Mouse (Mus musculus) regulatory T cell (primary cell): Measurements from ENCODE around the gene 2610318N02Rik.
"Not testable (repeated sequence)": the region's sequence is repeated elsewhere in the genome, so short reads cannot be mapped to it uniquely, and the experiment has no call there.

Source experiments
- in situ Hi-C: fragments of 300-600 bp; cut with MboI, MseI; formaldehyde crosslinking; loops from one replicate; pipeline ENCODE4 v1.15.1; 2025; ENCODE audit warnings: high pct_unique_total_duplicates

Gene 2610318N02Rik

DNA sequence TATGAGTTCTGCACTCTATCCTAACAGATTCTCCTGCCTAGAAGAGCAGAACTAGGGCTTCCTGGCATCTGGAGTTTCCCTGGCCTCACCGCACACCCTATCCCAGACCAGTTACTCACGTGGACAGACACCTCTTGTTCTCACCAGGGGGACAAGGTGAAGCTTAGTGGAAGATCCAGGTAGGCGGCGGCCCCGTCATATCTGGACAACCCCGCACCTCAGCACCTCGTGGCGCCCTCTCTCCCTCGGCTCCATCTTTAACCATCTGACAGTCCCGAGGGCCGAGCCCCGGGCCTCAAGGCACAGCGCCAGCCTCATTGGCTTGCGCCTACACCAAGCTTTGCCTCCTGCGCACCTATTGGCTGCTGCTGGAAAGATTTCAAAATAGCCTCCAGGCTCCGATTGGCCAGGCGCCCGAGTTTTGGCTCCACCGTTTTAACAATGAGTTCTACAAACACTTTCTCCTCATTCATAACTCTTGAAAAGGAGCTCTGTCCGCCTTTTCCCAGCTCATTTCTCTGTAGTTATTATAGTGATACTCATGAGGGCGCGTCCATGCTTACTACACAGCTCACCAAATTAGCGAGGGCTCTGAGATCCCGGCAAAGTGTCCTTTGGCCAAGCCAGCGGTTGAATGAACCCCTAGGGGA lies at the start of gene 2610318N02Rik:
TSS of gene 2610318N02Rik (minus strand) at position 297 of the 650 bp plus-strand sequence.
- in situ Hi-C loops = no loop called here

DNA sequence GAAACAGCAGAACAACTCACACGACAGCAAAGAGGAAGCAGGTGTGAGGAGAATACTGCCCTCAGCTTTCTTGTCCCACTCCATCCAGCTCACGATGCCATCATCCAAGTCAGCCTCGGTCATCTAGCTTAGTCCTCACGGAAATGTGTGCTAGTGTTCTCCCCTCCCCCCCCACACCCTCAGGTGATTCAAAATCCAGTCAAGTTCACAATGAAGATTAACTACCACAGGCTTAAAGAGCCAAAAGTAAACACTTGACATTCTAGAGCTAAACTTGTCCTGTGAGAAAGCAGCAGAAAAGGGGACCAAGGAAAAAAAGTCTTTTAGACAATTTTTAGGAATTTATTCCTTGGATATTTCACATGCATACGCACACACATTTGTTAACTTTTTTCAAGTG lies 43.1 kb upstream of the 2610318N02Rik start:
- in situ Hi-C loops = no loop called here

DNA sequence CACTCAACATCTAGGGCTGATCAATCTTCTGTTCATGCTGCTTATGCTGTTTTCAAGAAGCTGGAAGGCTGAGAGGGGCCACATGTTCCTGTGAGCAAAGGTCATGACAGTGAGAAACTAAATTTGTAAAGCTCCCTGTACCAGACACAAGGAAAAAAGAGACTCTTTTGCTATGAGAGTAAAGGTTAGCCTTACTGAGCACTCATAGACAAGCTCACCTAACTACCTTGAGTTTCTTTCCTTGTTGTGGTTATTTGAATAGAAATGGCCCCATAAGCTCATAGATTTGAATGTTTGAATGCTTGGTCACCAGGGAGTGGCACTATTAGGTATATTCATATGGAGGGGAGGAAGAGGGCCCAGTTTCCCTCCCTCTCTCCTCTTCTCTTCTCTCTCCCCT lies 42.2 kb upstream of the 2610318N02Rik start:
- in situ Hi-C loops = no loop called here

DNA sequence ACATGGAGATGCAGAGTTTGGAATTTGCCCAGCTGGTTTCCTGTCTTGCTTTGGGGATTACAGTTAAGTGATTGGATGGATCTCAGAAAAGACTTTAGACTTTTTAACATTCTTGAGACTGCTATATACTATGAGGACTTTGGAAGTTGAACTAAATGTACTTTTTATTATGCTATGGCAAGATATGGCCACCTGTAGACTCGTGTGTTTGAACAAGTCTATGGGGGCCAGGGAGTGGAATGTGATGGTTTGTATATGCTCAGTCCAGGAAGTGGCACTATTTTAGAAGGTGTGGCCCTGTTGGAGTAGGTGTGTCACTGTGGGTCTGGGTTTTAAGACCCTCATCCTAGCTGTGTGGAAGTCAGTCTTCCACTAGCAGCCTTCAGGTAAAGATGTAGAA lies 40.5 kb upstream of the 2610318N02Rik start:
- in situ Hi-C loops = not testable (repeated sequence)

DNA sequence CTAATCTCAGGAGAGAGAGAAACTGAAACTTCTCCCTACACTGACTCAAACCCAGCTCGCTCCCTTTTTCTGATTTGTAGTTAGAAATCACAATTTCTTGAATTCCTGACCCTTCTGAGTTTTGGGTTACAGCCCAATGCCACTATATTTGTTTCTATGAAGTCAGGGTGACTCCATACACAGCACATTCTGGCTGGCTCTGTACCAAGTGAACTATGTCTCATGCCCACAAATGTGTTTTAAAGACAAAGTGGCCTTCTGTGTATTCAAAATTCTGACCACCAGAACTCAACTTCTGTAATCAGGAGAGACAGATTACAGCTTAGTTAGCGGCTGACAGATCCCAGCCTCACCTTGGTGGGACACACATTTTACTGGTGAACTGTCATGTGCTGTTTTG lies 29.4 kb upstream of the 2610318N02Rik start:
- in situ Hi-C loops = no loop called here

DNA sequence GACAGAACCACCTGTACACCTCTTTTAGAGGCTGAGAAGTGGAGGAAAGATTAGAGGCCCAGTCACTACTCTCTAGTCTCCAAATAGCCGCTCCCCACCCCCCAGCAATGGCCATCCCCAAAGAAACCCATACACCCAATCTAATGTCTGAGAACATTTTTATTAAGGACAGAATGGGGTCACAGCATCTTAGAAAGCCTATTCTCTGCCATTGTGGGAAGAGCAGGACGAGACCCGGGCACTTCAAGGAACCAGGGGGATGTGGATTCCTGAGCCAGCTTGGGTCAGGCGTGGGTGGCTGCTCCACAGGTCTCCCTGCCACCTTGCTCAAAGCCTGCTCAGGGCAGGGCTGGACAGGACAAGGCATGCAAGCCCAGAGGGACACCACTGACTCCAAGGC lies 26.9 kb upstream of the 2610318N02Rik start:
- in situ Hi-C loops = no loop called here

DNA sequence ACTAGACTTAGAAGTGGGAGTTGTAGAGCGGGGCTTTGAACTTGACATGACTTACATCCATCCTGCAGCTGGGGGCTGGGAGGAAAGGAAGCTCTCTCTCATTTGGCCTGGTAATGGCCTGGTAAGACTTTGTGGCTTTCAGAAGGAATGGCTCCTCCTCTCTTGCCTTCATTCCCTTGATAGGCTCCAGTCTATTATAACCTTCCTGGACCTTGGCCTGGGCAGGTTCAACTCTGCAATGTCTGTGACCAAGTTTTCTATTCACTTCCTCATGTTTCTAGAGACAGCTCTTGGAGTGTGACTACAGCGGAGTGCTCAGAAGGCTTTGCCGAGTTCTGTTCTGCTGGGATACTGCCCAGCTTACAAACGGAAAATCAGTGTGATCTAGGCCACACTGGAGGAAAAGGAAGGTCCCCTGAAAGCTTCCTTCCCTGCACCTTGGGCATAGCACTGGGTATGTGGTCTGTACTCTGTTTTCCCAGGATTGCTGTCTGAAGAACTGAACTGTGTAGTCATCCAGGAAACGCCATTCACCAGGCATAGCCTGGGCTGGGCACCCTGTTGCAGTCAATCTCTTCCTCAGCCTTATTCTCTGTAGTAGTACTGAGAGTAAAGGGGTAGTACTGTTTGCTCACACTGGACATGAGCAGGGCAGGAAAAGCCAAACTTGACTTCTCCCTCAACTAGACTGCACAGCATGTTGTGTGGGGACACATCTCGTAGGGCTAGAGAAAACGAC lies 25.7 kb upstream of the 2610318N02Rik start:
- in situ Hi-C loops = no loop called here

DNA sequence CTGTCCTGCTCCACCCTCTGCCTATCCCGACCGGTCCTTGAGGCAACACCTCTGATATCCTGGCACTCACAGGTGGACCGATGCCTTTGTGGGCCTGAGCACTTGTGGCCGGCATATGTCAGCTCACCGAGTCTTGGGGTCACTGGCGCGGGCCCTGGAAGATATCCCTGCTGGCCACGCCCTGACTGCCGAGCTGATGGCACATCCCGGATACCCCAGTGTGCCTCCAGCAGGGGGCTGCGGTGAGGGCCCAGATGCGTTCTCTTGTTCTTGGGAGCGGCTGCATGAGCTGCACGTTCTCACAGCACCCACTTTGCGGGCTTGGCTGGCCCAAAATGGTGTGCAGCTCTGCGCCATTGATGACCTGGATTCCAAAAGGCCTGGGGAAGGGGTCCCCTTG lies 23.1 kb upstream of the 2610318N02Rik start:
- in situ Hi-C loops = no loop called here

DNA sequence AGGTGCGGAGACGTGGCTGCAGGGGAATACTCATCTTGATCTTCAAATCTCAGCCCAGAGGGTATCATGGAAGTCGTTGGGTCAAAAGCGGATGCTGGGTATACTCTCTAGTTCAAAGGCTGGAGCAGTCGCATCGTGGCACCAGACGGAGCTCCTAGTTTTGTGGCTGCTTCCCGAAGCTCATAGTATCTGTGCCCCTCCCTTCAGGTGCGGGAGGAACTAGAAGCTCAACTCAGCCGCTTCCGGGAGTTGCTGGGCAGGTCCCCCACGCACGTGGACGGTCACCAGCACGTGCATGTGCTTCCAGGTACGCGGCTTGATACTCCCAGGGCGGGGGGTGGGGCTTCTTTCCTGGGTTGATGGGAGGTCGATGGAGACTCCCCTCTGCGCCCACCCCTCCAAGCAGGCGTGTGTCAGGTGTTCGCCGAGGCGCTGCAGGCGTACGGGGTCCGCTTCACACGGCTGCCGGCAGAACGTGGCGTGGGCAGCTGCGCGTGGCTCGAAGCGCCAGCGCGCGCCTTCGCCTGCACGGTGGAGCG lies 22.5 kb upstream of the 2610318N02Rik start:
- in situ Hi-C loops = no loop called here

DNA sequence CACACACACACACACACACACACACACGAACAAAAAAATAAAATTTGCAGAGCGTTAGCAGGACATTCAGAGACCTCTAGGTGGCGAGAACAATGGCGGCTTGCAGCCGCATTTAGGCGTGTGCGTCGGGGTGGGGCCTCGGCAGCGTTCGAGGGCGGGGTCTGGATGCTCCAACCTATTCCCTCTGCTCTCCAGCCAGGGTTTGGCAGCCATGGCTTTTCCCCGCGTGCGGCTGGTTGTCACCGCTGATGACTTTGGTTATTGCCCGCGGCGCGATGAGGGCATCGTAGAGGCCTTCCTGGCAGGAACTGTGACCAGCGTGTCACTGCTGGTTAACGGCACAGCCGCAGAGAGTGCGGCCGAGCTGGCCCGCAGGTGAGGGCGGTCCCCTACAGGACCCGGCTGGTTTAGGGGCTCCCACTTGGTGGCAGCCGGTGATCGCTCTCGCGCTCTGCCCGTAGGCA lies 21.8 kb upstream of the 2610318N02Rik start, which contains the start of gene Ccdc116:
TSS of gene Ccdc116 (minus strand) at position 458 of the 464 bp plus-strand sequence.
- in situ Hi-C loops = no loop called here

DNA sequence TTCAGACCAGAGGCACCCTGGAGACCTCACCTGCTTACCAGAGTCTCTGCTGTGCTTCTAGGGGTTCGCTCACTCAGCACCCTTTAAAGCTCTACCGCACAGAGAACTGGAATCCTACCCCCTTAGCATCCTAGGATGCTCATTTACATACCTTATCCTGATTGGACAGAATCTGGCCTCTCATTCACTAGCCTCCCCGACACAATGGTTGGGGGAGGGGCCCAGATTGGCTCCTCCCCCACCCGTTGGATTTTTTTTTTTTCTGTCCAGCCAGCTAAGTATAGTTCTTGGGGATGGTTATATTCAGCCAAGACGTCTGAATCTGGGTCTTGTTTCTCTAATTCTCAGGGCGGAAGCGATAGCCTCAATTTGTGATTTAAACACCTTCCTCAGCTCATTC lies 19.4 kb upstream of the 2610318N02Rik start, which contains the start of gene Ydjc:
TSS of gene Ydjc (plus strand) at position 283 of the 400 bp plus-strand sequence.
- in situ Hi-C loops = loop anchor here (5.0 kb wide), 1 partner anchor 1098 kb away; no protein-coding TSS in a partner anchor

DNA sequence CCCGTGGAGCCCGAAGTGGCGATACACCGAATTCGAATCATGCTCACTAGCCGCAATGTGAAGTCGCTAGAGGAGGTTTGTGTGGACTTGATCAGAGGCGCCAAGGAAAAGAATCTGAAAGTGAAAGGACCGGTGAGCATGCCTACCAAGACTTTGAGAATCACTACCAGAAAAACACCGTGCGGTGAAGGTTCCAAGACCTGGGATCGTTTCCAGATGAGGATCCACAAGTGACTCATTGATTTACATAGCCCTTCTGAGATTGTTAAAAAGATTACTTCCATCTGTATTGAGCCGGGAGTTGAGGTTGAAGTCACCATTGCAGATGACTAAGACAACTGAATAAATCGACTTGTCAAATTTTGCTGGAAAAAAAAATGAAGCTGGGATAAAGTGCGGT lies 12.4 kb upstream of the 2610318N02Rik start:
- in situ Hi-C loops = no loop called here

DNA sequence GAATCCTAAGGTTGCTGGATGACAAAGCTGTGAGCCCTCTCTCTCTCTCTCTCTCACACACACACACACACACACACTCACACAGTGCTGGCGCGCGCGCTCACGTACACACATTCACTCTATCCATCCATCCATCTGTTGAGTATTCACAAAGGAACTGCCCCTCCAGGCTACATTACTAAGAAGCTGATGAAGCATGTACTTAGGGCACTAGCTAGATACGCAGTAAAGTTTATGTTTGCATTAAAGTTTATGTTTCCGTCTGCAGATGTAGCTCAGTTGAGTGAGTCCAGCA lies 7.9 kb upstream of the 2610318N02Rik start:
- in situ Hi-C loops = loop anchor here (5.0 kb wide), 1 partner anchor 69 kb away; the partner anchor contains the start of gene Ube2l3

DNA sequence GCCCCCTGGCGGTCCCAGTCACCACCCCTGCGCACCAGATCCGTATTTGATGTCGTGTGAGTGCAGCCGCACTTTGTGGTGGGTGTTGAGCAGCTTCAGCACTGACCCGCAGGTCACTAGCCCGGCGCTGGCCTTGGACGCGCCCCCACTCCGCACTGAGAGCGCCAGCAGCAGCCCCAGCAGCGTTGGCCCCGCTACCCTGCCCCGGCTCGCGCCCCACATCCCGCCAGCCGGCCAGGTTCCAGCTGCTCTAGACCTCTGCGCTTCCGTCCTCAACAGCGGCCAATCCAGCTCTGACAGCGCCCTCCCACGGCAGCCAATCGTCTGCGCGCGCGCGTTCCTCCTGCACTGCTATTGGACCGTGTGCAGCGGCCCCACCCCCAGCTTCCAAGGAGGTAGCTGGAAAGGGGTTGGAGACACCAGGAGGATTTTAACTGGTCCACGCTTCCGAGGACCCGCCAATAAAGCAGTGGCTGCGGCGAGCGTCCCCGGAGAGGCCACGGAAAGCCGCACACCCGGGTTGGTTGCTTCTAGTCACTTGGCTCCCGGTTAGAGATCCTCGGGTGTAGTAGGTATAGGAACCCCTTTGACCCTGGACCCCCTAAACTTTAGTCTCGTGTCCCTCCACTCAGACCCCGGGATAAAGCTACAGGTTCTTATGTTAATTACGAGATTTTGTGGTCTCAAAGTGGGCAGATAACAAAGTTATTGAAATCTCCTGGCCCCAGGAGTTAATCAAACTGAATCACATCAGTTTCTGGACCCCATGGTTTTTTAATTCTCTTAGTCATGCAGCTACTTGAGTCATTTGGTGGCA lies 7.3 kb upstream of the 2610318N02Rik start, which contains the start of gene Sdf2l1:
TSS of gene Sdf2l1 (minus strand) at position 295 of the 817 bp plus-strand sequence.
- in situ Hi-C loops = loop anchor here (5.0 kb wide), 1 partner anchor 70 kb away; the partner anchor contains the start of gene Ube2l3

DNA sequence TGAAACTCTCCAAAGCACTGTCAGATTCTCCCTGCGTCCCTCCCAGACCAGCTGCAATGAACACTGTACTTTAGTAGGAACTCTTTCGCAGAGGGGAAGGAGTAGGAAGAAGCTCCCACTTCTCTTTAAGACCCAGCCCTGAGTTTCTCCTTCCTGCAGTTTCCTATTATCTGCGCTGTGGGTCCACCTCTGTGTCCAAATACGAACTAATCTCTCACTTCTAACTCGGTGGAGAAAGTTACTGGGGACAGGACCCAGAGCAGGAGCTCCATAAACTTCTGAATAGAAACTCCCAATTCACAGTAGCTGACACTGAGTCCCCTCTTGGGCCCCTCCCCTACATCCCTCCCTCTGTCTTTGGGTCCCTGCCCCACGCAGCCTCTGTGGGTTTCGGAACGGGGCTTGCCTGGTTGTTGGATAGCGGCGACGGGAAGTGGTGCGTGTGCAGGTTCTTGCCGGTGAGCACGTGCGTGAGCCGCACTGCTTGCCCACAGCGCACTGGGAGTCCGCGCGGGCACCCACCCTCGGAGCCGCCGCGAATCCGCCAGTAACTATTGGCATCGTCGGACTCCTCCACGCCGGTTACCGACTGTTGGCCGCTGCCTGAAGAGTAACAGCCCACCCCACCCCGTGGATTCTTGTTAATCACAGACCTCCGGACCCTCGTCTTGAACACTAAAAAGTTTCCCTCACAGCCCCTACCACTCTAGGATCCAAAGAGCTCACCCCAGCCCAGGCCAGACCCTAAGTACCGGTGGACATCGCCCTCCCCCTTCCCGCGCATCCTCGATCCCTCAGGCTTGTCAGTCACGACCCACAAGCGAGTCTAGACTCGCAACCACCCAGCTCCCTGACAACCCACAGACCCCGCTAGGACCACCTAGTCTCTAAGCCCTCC lies 6.5 kb upstream of the 2610318N02Rik start:
- in situ Hi-C loops = loop anchor here (5.0 kb wide), 1 partner anchor 71 kb away; the partner anchor contains the start of gene Ube2l3

DNA sequence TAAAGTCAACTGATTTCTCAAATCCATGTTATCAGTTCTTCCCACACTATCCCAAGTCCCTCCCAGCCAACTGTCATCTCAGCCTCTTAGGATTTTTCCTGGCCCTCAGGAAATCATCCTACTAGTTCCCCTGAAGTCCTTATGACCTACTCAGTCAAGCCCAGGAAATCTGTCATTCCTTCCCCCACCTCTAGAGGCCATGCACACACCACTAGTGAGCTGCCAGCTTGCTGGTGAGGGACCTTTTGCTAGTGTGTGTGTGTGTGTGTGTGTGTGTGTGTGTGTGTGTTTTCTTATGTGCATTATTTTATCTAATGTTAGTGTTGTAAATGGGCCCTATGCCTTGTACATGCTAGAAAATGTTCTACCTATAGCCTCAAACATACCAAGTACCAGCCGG lies 2.3 kb upstream of the 2610318N02Rik start:
- in situ Hi-C loops = no loop called here

DNA sequence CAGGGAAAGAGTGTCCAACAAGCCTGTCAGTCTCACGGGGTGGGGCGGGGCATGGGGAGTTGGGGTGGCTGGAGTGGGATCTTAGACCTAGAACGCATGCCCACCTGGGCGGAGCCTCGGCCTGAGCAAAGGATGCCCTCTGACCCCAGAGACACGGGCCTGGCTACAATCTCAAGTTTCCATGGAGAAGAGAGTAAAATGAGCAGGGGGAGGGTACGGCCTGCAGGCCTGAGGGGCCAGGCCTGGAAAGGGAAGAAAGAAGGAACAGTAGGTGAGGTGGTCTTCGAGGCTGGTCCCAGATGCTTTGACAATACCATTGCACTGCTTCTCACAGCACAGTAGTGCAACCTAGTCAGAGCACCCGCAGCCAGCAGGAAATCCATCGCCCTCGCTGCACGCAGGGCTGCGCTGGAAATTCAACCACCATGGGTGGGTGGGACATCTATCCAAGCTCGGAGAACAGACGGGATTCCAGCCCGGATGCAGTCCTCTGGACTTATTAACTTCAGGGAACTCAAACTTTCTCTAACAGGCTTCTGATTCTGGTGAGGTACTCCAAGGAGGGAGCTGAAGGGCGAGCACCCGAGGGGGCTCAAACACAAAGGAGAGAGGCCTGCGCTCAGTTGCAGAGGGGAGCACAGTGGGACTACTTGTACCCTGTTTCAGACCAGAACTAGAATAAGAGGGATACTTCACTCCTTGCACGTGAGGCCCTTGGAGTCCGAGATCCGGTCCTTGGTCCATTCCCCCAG lies 672 bp downstream of the 2610318N02Rik start:
- in situ Hi-C loops = no loop called here

DNA sequence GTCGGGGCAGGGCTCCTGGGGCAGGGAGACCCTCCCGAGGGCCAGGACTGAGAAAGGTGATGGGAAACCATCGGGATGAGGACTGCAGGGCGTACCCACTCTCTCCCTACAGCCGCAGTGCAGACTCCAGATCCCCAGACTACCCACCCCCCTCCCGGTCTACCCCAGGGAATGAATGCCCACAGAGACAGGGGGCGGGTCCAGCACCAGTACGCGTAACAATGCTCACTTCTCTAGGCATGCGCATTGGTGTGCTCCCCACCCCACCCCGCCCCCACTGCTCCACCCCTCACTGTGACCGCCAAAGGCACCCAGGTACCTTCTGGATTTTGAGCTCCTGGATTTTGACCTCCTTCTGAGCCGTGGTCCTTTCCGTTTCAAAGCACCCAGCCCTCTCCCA lies 3.4 kb downstream of the 2610318N02Rik start:
- in situ Hi-C loops = no loop called here

DNA sequence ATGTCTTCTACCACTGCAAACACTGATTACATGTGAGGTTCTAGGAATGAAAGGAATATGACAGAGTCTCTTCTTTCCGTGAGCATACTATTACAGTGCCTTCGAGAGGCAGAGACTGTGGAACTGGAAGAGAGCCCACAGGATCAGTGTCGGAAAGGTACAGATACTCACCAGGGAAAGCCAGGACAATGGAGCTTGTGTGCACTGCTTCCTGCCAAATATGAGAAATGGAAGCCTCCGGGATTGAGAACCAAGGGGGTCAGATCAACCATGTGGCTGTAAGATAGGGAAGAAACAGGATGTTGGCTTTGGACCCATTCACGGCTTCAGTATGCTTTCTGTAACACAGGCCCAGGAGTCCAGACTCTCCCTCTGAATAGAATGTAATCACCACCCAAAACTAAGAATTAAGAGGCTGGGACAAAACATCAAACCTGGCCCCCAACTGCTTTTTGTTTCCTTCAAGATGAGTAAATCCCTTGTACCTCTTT lies 7.6 kb downstream of the 2610318N02Rik start:
- in situ Hi-C loops = loop anchor here (10.0 kb wide), 1 partner anchor 1243 kb away; no protein-coding TSS in a partner anchor
